Mouse (Mus musculus): ENCODE data around the gene Mapre3.

DNA sequence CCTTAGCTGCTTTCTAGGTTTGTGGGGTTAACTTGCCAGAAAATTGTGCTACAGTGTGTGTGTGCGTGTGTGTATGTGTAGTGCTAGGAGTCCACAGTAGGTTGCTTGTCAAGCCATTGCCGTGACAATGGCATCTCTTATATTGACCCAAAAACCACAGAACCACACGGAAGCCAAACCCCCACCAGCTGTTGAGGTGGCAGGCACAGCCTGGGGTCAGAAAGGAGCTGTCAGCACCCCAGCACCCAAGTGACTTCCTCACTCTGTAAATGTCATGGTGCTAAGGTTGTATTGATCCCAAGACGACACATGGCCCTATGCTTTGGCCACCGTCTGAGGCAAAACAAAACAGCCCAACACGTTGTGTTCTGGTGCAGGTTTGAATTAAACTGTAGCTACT is 15.5 kb upstream of the Mapre3 start:
- no peak for TF ChIP-seq POLR2A (IDR thresholded peaks at IDR 0.05; ENCODE audit: borderline replicate concordance, extremely low read depth, low read depth, low read length)
- TF ChIP-seq CTCF (IDR thresholded peaks at IDR 0.05; ENCODE audit: insufficient read depth, low read length), result no peak
